Mouse (Mus musculus) lung, postnatal 36 days (tissue): ENCODE results near the gene Ugt1a9.
"Not testable (repeated sequence)": the region's sequence is repeated elsewhere in the genome, so short reads cannot be mapped to it uniquely, and the experiment has no call there.

Experiments
- DNase-seq: peaks from one replicate; pipeline ENCODE4 v3.0.0; 2022; ENCODE audit warnings: mixed read lengths

Ugt1a9 gene

DNA sequence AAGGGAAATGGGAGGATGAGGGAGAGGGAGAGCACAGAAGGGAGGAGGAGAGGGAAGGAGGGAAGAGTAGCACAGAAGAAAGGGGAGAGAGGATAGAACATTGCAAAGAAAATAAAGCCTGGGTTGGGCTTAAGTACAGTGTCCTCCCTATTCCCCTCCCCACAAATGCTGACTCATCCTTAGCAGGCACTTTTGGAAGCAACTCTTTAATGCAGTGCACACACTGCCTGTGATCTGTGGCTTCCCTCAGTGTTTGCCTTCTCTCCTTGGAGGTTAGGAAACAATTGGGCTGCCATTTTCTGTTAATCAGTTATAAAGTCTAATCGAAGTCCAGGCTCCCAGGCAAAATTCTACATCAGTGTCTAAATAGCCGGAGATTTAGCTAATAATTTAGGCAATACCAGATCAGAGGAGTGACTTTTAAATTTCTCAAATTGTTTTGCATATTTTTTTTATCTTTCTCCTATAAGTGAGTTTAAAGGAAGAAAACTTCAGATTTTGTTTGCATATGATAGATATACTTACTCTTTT is 38.5 kb downstream of the Ugt1a9 start:
- DNase-seq = not testable (repeated sequence)

DNA sequence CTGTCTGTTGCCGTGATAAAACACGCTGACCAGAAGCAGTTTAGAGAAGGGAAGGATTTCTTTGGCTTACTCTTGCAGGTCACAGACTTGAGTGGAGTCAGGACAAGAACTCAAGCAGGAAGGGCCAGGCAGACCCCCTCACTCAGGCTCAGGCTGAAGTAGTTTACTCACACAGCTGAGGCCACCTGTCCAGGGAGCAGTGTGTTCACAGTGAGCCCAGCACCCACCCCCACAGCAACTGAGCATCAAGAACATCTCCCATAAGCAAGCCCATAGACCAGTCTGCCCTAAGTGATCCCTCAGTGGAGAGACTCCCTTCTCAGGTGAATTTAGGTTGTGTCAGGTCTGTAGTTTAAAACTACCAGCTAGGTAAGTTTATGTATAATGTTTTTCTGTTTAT is 39.0 kb downstream of the Ugt1a9 start:
- DNase-seq = not testable (repeated sequence)

- DNase-seq = not testable (repeated sequence)
Measured at GRCm38 (mm10) chr1:88112769-88113168, 42.2 kb downstream of the Ugt1a9 start.

DNA sequence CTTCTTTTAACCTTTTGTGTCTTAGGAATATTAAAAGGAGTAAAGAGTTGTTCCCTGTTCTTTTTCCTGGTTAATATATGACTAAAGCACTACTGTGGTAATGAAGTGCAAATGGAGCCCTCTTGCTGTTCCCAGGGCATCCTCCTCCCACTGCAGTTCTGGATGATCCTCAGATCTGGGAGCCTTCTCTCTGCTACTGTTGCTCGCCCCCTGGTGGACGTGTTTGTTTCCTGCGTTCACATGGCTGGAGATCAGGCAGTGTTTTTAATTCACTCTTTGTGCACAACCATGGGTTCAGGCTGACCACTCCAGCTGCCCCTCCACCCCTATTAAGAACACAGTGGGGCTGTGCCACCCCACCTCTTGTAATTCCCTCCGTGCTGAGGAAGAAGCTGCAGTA is 50.0 kb downstream of the Ugt1a9 start:
- not testable (repeated sequence) for DNase-seq

DNA sequence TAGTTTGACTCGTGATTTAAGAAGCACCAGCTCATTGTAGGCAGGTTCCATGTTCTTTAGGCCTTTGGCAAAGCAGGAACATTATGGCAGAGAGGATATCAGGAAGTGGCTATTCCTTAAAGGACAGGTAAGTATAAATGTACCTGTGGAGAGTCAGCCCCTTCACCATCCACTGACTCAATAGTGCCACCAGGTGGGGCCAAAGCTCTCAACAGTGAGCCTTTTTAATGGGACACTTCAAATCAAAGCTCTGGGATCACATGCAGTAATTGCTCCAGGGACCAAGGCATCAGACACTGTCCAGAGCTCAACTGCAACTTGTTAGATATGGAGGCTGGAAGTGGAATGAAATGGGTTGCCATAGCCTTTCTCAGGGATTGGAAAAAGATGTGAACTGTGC is 50.9 kb downstream of the Ugt1a9 start:
- peak; percentile 80 for DNase-seq

GRCm38 (mm10) chr1:88125827-88126360 is 55.3 kb downstream of the Ugt1a9 start:
- peak; percentile 23 for DNase-seq

- not testable (repeated sequence) for DNase-seq
Measured at GRCm38 (mm10) chr1:88129091-88129490, 58.5 kb downstream of the Ugt1a9 start.

- DNase-seq = not testable (repeated sequence)
Measured at GRCm38 (mm10) chr1:88130223-88130622, 59.6 kb downstream of the Ugt1a9 start.

GRCm38 (mm10) chr1:88133908-88134456 is 63.4 kb downstream of the Ugt1a9 start:
- no peak for DNase-seq

DNA sequence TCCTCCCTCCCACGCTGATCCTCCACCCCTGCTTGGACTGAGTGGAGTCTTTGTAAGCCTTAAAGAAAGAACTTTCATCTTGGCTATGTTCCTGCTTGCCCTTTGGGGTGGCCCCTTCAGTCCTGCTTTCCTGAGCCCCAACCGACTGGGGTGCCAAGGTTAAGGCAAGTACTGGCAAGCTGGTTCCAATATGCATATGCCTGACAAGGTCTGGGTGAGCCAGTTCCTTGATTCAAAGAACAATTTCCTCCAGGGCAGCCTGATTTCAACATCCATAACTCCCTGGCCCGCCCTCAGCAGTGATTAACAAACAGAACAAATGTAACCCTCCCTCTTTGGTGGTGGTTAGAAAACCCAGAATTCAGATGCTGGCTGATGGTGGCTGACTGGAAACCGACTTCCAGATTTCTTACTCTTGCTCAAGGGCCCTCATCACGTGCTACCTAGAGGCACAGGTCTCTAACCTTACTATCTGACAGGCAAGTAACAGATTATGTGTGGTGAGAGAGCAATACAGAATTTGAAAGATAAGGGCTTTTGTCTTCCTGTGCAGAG is 63.9 kb downstream of the Ugt1a9 start, which contains the start of gene Ugt1a6a:
Gene Ugt1a6a, plus strand, starts transcription at position 353 of the 555 bp plus-strand sequence.
- peak; percentile 80 for DNase-seq

DNA sequence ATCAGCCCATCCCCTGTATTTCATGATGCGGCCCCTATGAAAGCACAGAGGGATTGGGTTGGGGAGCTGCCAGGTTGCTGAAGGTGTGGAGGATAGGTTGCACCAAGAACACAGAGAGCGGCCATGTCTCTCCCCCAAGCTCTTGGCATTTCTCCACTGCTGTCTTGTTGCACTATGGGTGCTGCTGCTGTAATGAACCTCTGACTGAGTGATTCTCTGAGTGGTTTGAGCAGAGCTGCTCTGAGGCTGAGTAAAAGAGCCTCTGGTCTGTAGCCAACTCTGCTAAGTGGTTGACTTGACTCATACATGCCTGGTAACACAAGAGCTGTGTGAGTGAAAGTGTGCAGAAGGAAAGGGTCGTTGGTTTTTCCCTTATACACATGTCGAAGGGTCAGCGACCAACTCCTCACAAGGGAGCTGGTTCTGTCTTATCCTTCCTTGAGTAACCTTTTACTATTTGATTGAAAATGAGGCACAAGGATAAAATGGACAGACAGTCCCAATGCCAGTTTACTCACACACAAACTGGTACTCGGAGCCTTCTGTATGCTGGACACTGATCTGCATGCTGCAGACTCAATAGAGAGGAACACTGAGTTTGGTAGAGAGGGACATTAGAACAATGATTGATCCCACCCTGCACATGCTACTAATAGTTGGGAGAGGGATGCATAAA is 64.8 kb downstream of the Ugt1a9 start:
- DNase-seq = peak; percentile 51

GRCm38 (mm10) chr1:88136646-88137045 is 66.0 kb downstream of the Ugt1a9 start:
- peak; percentile 31 for DNase-seq

GRCm38 (mm10) chr1:88137264-88137663 is 66.7 kb downstream of the Ugt1a9 start:
- no peak for DNase-seq

DNA sequence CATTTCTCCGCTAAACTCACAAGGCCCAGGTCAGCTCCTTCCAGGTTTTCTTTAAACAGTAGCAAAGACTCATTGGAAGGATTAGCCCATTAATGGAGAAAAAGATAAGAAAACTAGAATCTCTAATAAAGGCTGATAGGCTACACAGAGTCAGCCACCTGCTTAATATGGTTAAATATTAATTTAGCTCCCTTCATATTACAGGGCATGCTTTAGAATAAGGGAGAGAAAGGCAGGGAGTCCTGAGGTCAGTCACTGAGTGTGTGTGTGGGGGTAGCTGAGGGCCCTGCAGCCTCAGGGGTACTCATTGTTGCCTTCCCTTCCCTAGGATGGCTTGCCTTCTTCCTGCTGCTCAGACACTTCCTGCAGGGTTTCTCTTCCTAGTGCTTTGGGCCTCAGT is 67.5 kb downstream of the Ugt1a9 start:
- DNase-seq = no peak

DNA sequence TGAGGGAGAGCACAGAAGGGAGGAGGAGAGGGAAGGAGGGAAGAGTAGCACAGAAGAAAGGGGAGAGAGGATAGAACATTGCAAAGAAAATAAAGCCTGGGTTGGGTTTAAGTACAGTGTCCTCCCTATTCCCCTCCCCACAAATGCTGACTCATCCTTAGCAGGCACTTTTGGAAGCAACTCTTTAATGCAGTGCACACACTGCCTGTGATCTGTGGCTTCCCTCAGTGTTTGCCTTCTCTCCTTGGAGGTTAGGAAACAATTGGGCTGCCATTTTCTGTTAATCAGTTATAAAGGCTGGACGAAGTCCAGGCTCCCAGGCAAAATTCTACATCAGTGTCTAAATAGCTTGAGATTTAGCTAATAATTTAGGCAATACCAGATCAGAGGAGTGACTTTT is 69.9 kb downstream of the Ugt1a9 start:
- peak; percentile 53 for DNase-seq

DNA sequence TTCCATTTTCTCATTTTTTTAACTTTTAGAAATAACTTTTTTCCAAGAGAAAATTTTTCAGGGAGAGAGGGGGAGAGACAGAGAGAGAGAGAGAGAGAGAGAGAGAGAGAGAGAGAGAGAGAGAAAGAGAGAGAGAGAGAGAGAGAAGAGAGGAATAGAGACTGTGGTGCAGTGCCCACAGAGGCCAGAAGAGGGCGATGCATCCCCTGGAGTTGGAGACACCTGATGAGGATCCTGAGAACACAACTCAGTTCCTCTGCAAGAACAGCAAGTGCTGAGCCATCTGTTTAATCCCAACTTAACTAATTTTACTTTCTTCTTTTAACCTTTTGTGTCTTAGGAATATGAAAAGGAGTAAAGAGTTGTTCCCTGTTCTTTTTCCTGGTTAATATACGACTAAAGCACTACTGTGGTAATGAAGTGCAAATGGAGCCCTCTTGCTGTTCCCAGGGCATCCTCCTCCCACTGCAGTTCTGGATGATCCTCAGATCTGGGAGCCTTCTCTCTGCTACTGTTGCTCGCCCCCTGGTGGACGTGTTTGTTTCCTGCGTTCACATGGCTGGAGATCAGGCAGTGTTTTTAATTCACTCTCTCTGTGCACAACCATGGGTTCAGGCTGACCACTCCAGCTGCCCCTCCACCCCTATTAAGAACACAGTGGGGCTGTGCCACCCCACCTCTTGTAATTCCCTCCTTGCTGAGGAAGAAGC is 73.5 kb downstream of the Ugt1a9 start:
- peak; percentile 69 for DNase-seq

DNA sequence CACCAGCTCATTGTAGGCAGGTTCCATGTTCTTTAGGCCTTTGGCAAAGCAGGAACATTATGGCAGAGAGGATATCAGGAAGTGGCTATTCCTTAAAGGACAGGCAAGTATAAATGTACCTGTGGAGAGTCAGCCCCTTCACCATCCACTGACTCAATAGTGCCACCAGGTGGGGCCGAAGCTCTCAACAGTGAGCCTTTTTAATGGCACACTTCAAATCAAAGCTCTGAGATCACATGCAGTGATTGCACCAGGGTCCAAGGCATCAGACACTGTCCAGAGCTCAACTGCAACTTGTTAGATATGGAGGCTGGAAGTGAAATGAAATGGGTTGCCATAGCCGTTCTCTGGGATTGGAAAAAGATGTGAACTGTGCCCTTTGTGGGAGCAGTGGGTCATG is 74.7 kb downstream of the Ugt1a9 start:
- peak; percentile 69 for DNase-seq

- not testable (repeated sequence) for DNase-seq
Measured at GRCm38 (mm10) chr1:88150133-88150532, 79.5 kb downstream of the Ugt1a9 start.

DNA sequence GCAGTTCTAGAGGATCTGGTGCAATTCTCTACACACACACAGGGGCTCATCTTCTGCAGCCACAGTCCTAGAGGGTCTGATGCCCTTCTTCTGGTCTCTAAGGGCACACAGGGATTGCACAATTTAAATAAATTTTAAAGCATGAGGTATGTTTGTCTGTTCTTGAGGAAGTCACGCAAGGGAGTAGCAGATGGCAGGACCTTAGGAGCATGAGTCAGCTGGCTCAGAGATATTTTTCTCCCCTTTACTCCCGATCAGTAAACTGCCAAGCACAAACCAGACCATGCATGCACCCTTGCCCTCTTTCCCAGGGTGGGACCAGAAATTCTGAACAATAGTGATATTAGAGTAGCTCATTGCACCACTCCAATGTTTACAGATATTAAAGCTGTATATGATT is 87.8 kb downstream of the Ugt1a9 start:
- DNase-seq = no peak

DNA sequence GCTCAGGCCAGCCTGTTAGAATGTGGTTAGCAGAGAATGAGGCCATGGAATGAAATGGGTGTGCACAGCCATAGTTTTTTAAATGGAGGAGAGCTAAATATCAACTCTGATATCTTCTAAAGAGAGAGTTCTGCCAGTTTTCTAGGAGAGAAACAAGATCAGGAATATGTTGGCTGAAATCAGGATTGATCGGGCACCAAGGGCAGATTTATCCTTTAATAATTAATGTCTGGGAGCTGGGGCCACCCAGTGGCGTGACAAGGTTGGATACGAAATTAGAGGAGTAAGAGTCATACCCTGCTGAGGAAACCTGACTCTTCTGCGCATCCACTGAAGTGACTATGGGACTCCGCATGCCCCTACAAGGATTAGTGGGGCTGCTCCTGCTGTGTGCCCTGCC is 95.1 kb downstream of the Ugt1a9 start, which contains the start of gene Ugt1a5:
Gene Ugt1a5, plus strand, starts transcription at position 302 of the 400 bp plus-strand sequence.
- DNase-seq = no peak

GRCm38 (mm10) chr1:88172190-88172589 is 101.6 kb downstream of the Ugt1a9 start:
- not testable (repeated sequence) for DNase-seq

DNA sequence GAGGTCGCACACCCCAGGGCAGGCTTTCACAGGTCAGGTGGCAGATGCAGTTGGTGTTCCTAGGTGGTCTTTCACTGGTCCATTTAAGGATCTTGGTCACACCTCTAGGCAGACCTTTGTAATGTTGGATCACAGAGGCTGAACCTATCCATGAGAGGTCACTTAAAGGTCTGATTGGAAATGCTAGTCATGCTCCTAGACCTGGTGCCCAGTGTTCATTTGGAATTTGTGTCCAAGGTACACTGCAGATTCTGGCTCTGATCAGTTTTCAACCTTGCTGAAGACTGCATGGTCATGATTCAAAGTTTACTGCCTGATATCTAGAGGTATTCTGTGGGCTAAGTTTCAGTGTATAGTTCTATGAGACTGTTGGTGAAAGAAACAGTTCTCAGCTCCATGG is 109.1 kb downstream of the Ugt1a9 start:
- DNase-seq = no peak

DNA sequence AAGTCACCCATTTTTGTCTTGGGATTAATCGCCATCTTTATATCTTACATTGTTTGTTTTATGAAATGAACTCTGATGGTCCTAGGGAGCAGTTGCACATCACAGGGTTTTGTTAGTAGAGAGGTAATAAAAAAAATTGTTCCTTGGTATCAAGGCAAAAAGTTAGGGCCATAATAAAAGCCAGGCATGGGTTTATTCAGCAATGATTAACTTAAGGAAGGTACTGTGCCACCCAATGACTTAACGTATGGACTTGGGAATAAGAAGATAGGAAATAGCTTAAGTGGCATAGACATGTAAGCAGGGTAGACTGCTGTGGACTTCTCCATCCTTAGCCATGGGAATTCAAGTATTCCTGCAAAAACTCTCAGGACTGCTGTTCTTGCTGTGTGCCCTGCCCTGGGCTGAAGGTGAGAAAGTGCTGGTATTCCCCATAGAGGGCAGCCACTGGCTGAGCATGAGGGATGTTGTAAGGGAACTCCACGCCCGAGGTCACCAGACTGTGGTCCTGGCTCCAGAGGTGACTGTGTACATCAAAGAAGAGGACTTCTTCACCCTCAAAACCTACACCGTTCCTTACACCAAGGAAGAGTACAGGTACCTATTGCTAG is 115.8 kb downstream of the Ugt1a9 start:
- no peak for DNase-seq
